Mouse (Mus musculus) C2C12 (cell line): Measurements from ENCODE around the gene Slc4a3.

ENCODE experiments used
- CEBPB ChIP-seq: IDR thresholded peaks from one replicate; pipeline ENCODE4 v1.6.1; 2011; ENCODE audit warnings: low read depth, mild to moderate bottlenecking, control low read depth, moderate library complexity
- CTCF ChIP-seq: IDR thresholded peaks from one replicate; pipeline ENCODE4 v1.5.1; 2011; ENCODE audit not compliant: control insufficient read depth, insufficient read depth, insufficient read length
- FOSL1 ChIP-seq: IDR thresholded peaks from one replicate; pipeline ENCODE4 v1.8.0; 2011; ENCODE audit warnings: mild to moderate bottlenecking, low read length; ENCODE audit not compliant: poor library complexity, insufficient read depth, severe bottlenecking
- MAX ChIP-seq: IDR thresholded peaks from one replicate; pipeline ENCODE4 v1.6.1; 2011; ENCODE audit warnings: mild to moderate bottlenecking, control low read depth
- MYOD1 ChIP-seq: IDR thresholded peaks from one replicate; pipeline ENCODE4 v1.6.1; 2011; ENCODE audit warnings: low read depth; ENCODE audit not compliant: control insufficient read depth, insufficient read length
- MYOG ChIP-seq: IDR thresholded peaks from one replicate; pipeline ENCODE4 v1.6.1; 2011; ENCODE audit not compliant: control insufficient read depth, insufficient read length; ENCODE audit errors: extremely low read depth
- USF1 ChIP-seq: IDR thresholded peaks from one replicate; pipeline ENCODE4 v1.6.1; 2011; ENCODE audit warnings: low read depth, mild to moderate bottlenecking, control low read depth, moderate library complexity

- TF ChIP-seq MYOG: no peak
- no peak for TF ChIP-seq CTCF
- no peak for TF ChIP-seq USF1
- no peak for TF ChIP-seq CEBPB
- no peak for TF ChIP-seq MAX
- no peak for TF ChIP-seq MYOD1
- TF ChIP-seq FOSL1: no peak
Observed at GRCm38 (mm10) chr1:75570403-75570802, 24.3 kb downstream of the Slc4a3 start.
